Mouse (Mus musculus): ENCODE measurements at regions not wholly inside any gene's neighbourhood (a gene's known extent, or its start where the extent isn't known, plus 50 kb on each side); places are given as distances from the start of the nearest gene placed in this dataset.
A peak's percentile ranks its signal among the peaks of the same experiment; 100 is the strongest.

DNA sequence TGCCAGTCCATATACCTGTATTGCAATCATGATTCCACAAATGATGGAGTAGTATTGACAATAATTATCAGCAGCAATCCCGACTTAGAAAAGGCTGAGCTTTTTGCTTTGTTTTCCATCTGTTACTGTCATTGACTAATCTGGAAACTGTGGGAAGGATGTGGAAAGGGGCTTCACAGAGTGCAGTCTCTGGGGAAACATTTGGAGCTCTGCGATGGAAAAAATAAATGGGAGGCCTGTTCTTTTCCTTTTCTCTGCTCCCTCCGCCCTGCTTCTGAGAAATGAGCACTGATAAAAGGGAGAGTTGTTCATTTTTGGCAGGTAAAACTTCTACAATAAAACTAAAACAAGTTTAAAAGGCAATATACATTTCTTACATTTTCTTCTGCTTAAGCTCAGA, 58.3 kb upstream of the Mast4 start:
- Histone ChIP-seq H3K27ac (replicated peaks; ENCODE audit: low read depth, low read length) (no peak overlapping the region), H3K4me2 (ENCODE audit: low read depth, low read length) (no peak overlapping the region), H3K4me3 (ENCODE audit: low read depth, low read length) (no peak overlapping the region), H3K4me1 (ENCODE audit: control insufficient read depth, insufficient read depth, low read length) (no peaks in the 10 kb centered on the region), H3K9ac (ENCODE audit: low read depth, low read length) (no peak overlapping the region), H3K27me3 (replicated peaks; ENCODE audit: control insufficient read depth, insufficient read depth, low read length) (no peaks in the 10 kb centered on the region), H3K36me3 (ENCODE audit: control insufficient read depth, insufficient read depth, low read length) (no peaks in the 10 kb centered on the region), H3K9me3 (ENCODE audit: control insufficient read depth, low read length) (no peaks in the 10 kb centered on the region)
- ATAC-seq (ENCODE audit: low read depth) (no peak), DNase-seq (ENCODE audit: low spot score) (peak; percentile 24)
- WGBS = 52% methylated on average over 3 of the region's 3 CpGs

DNA sequence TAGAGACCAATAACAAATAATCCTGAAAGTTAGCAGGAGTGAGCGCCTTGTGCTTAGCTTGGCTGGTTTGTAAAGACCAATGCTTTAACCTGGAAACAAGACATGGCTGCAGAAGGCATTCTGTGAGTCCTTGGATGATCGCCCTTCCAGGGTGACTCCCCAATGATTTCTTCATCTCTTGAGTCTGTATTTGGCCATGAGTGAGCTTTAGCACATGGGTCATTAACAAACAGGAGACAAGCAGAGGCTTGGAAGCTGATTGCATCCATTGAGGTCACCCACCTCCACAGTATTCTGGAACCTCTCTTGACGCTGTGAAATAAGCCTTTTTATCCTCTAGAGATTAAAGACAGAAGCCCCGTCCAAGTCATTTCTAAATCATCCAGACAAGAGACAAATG, 57.1 kb upstream of the Mast4 start:
- 85% methylated on average over 4 of the region's 4 CpGs for WGBS
- Histone ChIP-seq H3K4me3 (ENCODE audit: low read depth, low read length) (no peak overlapping the region), H3K27ac (replicated peaks; ENCODE audit: low read depth, low read length) (no peak overlapping the region), H3K9ac (ENCODE audit: low read depth, low read length) (no peak overlapping the region), H3K4me1 (ENCODE audit: control insufficient read depth, insufficient read depth, low read length) (no peaks in the 10 kb centered on the region), H3K27me3 (replicated peaks; ENCODE audit: control insufficient read depth, insufficient read depth, low read length) (no peaks in the 10 kb centered on the region), H3K36me3 (ENCODE audit: control insufficient read depth, insufficient read depth, low read length) (no peaks in the 10 kb centered on the region), H3K9me3 (ENCODE audit: control insufficient read depth, low read length) (no peaks in the 10 kb centered on the region), H3K4me2 (ENCODE audit: low read depth, low read length) (no peak overlapping the region)
- ATAC-seq (ENCODE audit: low read depth) = no peak
- no peak for DNase-seq (ENCODE audit: low spot score)

DNA sequence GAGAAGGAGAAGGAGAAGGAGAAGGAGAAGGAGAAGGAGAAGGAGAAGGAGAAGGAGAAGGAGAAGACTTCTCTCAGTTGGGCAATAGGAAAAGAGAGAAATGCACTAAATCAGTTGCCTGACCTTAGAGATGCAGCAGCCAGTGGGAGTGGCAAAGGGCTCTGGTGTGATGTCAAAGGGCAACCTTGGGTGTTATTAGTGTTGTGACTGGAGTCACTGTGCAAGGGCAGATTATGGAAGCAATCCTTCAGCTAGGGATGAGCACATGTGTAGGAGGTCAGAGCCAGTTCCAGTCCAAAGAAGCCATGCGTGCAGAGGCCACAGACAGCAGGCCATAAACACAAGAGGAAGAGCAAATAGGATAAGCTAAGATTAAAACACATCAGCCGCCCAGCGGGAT, 56.7 kb upstream of the Mast4 start:
- H3K27me3 ChIP-seq (replicated peaks; ENCODE audit: control insufficient read depth, insufficient read depth, low read length) = no peaks in the 10 kb centered on the region
- 81% methylated on average over 3 of the region's 3 CpGs for WGBS
- no peak for DNase-seq (ENCODE audit: low spot score)
- no peak overlapping the region for H3K9ac ChIP-seq (ENCODE audit: low read depth, low read length)
- no peak for ATAC-seq (ENCODE audit: low read depth)
- no peaks in the 10 kb centered on the region for H3K36me3 ChIP-seq (ENCODE audit: control insufficient read depth, insufficient read depth, low read length)
- H3K27ac ChIP-seq (replicated peaks; ENCODE audit: low read depth, low read length) = no peak overlapping the region
- H3K4me3 ChIP-seq (ENCODE audit: low read depth, low read length) = no peak overlapping the region
- H3K9me3 ChIP-seq (ENCODE audit: control insufficient read depth, low read length) = no peaks in the 10 kb centered on the region
- H3K4me1 ChIP-seq (ENCODE audit: control insufficient read depth, insufficient read depth, low read length) = no peaks in the 10 kb centered on the region
- H3K4me2 ChIP-seq (ENCODE audit: low read depth, low read length) = no peak overlapping the region

DNA sequence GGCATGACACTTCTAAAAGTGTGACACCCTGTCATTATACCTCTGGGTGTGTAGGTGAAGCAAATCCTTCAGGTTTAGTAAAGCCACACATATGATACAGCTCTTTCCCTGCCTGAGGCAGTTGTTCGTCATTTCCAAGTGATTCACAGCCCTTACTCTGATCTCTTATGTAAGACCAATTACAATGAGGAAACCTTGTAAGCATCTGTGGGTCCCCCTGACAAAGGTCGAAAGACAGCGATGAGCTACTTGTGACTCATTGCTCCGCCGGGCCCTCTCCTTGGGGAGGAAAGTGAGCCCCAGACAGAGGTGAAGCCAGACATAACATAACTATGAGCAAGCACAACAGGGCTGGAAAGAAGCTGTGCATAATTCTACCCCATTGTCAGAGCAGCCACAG, 52.7 kb upstream of the Mast4 start:
- no peak for ATAC-seq (ENCODE audit: low read depth)
- Histone ChIP-seq H3K36me3 (ENCODE audit: control insufficient read depth, insufficient read depth, low read length) (no peaks in the 10 kb centered on the region), H3K4me2 (ENCODE audit: low read depth, low read length) (no peak overlapping the region), H3K27ac (replicated peaks; ENCODE audit: low read depth, low read length) (no peak overlapping the region), H3K9ac (ENCODE audit: low read depth, low read length) (no peak overlapping the region), H3K4me3 (ENCODE audit: low read depth, low read length) (no peak overlapping the region), H3K9me3 (ENCODE audit: control insufficient read depth, low read length) (no peaks in the 10 kb centered on the region), H3K4me1 (ENCODE audit: control insufficient read depth, insufficient read depth, low read length) (no peaks in the 10 kb centered on the region), H3K27me3 (replicated peaks; ENCODE audit: control insufficient read depth, insufficient read depth, low read length) (no peaks in the 10 kb centered on the region)
- DNase-seq (ENCODE audit: low spot score) = no peak
- WGBS = 84% methylated on average over 5 of the region's 5 CpGs

Measured in embryonic facial prominence, embryonic 14.5 days (tissue).